Mouse (Mus musculus) gastrocnemius, postnatal 25 days (tissue): ENCODE measurements around the gene Olfr675. TPM values are rescaled to one million over a fixed set of nuclear protein-coding genes. Genes with fewer than 3 reads are reported as not detected.
"Not testable (repeated sequence)": the region's sequence is repeated elsewhere in the genome, so short reads cannot be mapped to it uniquely, and the experiment has no call there.

Source experiments
- DNase-seq: peaks from one replicate; pipeline ENCODE4 v3.0.0; 2022
- long read RNA-seq, 2 experiments: library from polyadenylated mRNA; stranded (forward); transcript quantifications; one replicate each; pipeline ENCODE4 v2.0.0; 2021
- total RNA-seq, 2 experiments: library from RNA; stranded (reverse); gene quantifications; 1 replicate in 1 of 2; 2 replicates in 1 of 2; pipeline ENCODE4 v1.2.3; 2021

Gene Olfr675
- not detected for total RNA-seq
- long read RNA-seq, experiment 1 = 0 reads
- long read RNA-seq, experiment 2 = 0 reads

GRCm38 (mm10) chr7:105028360-105028759 is at the start of gene Olfr675:
Olfr675 (minus strand) TSS chr7:105028460.
- no peak for DNase-seq

GRCm38 (mm10) chr7:105064175-105064574 is 35.9 kb upstream of the Olfr675 start, which contains the start of gene Olfr678:
Olfr678 (plus strand) TSS chr7:105064475.
- DNase-seq = no peak

DNA sequence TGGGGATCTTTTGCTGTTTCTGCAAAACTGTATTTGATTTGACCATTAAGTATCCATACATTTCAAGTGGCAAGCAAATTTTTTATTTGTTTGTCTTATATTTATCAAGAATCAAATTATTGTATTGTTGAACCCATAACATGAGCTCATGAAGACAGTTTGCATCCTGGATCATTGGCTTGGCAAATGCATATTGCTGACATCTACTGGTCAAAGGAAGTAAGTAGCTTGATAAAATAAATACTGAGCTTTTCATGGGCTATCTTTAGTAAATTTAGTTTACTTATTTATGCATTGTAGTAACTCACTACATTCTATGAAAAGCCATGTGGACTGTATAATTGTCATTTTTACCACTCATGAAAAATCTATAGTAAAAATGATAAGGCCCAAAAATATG is 30.7 kb upstream of the Olfr675 start:
- no peak for DNase-seq

GRCm38 (mm10) chr7:105033836-105034235 is 5.6 kb upstream of the Olfr675 start:
- DNase-seq = not testable (repeated sequence)

DNA sequence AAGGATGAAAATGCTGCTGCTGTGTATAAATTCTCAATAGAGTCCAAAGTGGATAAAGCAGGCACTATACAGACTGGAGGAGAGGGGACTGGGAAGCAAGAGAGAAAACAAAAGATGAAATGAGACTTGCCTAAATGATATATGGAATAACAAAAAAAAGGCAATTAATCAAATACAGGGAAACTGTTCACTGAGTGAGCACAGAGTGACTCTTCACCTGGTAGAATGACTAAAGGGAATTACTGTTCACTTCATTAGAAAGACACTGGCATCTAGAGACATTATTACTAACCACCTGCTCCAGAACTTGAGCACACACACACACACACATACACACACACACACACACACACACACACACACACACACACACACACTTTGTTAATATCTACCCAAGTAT is 4.1 kb upstream of the Olfr675 start, which contains the start of gene Olfr676:
TSS of gene Olfr676 (plus strand) at position 301 of the 400 bp plus-strand sequence.
- DNase-seq = no peak

DNA sequence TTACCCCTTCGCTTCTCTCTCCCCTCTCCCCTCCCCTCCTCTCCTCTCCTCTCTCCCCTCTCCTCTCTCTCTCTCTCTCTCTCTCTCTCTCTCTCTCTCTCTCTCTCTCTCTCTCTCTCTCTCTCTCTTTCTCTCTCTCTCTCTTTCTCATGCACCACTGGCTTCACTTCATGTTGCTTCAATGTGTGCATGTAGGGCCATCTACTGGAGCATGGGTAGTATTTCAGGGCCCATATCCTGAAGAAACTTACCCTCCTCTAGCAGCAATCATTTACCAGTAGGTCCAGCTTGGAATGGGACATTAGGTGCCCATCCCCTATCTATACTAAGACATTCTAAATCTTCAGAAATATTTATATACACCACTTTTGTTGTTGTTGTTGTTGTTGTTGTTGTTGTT is 5.7 kb downstream of the Olfr675 start:
- DNase-seq = no peak

- DNase-seq = no peak
These were observed 26.3 kb downstream of the Olfr675 start, which contains the start of gene Olfr672 for GRCm38 (mm10) chr7:105001929-105002328. Olfr672 (minus strand) TSS chr7:105002029.

DNA sequence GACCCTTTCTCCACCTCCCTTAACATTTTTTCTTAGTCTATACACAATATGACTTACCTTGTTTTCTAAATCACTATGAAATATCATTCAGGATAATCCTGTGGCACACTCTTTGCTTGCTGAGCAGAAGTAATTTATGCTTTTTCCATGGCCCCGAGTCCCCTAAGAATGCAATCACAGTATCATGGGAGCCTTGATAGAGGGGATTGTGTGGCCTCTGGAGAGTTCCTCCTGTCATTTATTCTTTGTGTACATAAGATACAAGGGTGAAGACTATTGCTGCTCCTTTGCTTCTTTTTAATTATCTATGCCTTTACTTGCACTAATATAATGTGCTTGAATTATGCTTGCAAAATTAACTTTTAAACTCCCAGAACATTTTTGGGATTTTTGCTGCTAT is 49.2 kb downstream of the Olfr675 start, which contains the start of gene Olfr671:
TSS of gene Olfr671 (minus strand) at position 101 of the 400 bp plus-strand sequence.
- no peak for DNase-seq

GRCm38 (mm10) chr7:104972507-104972906 is 55.8 kb downstream of the Olfr675 start:
- not testable (repeated sequence) for DNase-seq

Other genes starting within 250 kb of the Olfr675 start
- gene Usp17lb, start 185.9 kb downstream of the Olfr675 start, total RNA-seq = not detected
- gene Usp17la, start 171.5 kb downstream of the Olfr675 start, total RNA-seq = not detected
- not detected for gene Olfr665, start 150.4 kb downstream of the Olfr675 start, total RNA-seq
- not detected for gene Olfr666, start 132.5 kb downstream of the Olfr675 start, total RNA-seq
- not detected for gene Olfr667, start 107.0 kb downstream of the Olfr675 start, total RNA-seq
- gene Olfr668, start 100.4 kb downstream of the Olfr675 start, total RNA-seq = not detected
- not detected for gene Olfr669, start 94.2 kb downstream of the Olfr675 start, total RNA-seq
- not detected for gene Olfr670, start 65.8 kb downstream of the Olfr675 start, total RNA-seq
- not detected for gene Olfr671, start 49.3 kb downstream of the Olfr675 start, total RNA-seq
- not detected for gene Olfr672, start 26.4 kb downstream of the Olfr675 start, total RNA-seq
- not detected for gene Olfr676, start 4.2 kb upstream of the Olfr675 start, total RNA-seq
- gene Olfr677, start 22.9 kb upstream of the Olfr675 start, total RNA-seq = not detected
- gene Olfr678, start 36.0 kb upstream of the Olfr675 start, total RNA-seq = not detected
- gene Olfr679, start 52.7 kb upstream of the Olfr675 start, total RNA-seq = not detected
- not detected for gene Olfr680-ps1, start 64.4 kb upstream of the Olfr675 start, total RNA-seq
- gene Olfr681, start 88.4 kb upstream of the Olfr675 start, total RNA-seq = not detected
- gene Olfr683, start 118.6 kb upstream of the Olfr675 start, total RNA-seq = not detected
- gene Olfr684, start 135.2 kb upstream of the Olfr675 start, total RNA-seq = not detected
- gene Olfr685, start 157.6 kb upstream of the Olfr675 start, total RNA-seq = not detected
- not detected for gene Olfr686, start 179.0 kb upstream of the Olfr675 start, total RNA-seq